Mouse (Mus musculus) erythroblast, embryonic 14.5 days (primary cell): ENCODE results near the gene Rabgap1l. TPM values are rescaled to one million over a fixed set of nuclear protein-coding genes. Genes with fewer than 3 reads are reported as not detected.

Source experiments
- H3K27me3 ChIP-seq: 2 replicates; pipeline ENCODE4 v1.6.1; 2012; ENCODE audit warnings: inconsistent platforms; ENCODE audit not compliant: control insufficient read depth
- H3K36me3 ChIP-seq: 2 replicates; pipeline ENCODE4 v1.6.1; 2012; ENCODE audit warnings: mild to moderate bottlenecking, inconsistent platforms; ENCODE audit not compliant: control insufficient read depth
- H3K4me1 ChIP-seq: 2 replicates; pipeline ENCODE4 v1.6.1; 2012; ENCODE audit warnings: inconsistent platforms; ENCODE audit not compliant: control insufficient read depth
- H3K4me3 ChIP-seq: replicated peaks from 2 replicates; pipeline ENCODE3; 2012; ENCODE audit warnings: moderate library complexity, mild to moderate bottlenecking, inconsistent platforms
- H3K9me3 ChIP-seq: 2 replicates; pipeline ENCODE4 v1.6.1; 2012; ENCODE audit warnings: low read length, inconsistent platforms, mixed read lengths; ENCODE audit not compliant: control insufficient read depth
- GATA1 ChIP-seq: IDR thresholded peaks from 2 replicates; pipeline ENCODE4 v1.6.1; 2012; ENCODE audit warnings: low read length, inconsistent platforms, mixed read lengths
- TAL1 ChIP-seq: IDR thresholded peaks from 3 replicates; pipeline ENCODE4 v1.6.1; 2012; ENCODE audit warnings: low read length, inconsistent platforms, mixed read lengths
- polyA plus RNA-seq: library from polyadenylated mRNA; stranded (reverse); fragments of >175 nt; gene quantifications from 2 replicates; pipeline ENCODE4 v1.2.3, GENCODE M21; 2012

Gene Rabgap1l
- polyA plus RNA-seq, 1 experiment, result 1.0 TPM

- no peak overlapping the region for H3K4me3 ChIP-seq
- TF ChIP-seq TAL1 (no peak), GATA1 (no peak)
- H3K4me1 ChIP-seq, result no peaks in the 10 kb centered on the region
- H3K36me3 ChIP-seq, result no peaks in the 10 kb centered on the region
- no peaks in the 10 kb centered on the region for H3K27me3 ChIP-seq
- no peaks in the 10 kb centered on the region for H3K9me3 ChIP-seq
Measured at GRCm38 (mm10) chr1:160184506-160184905, 608.5 kb downstream of the Rabgap1l start.

- Histone ChIP-seq H3K27me3 (no peaks in the 10 kb centered on the region), H3K9me3 (no peaks in the 10 kb centered on the region), H3K4me3 (no peak overlapping the region), H3K36me3 (no peaks in the 10 kb centered on the region), H3K4me1 (no peaks in the 10 kb centered on the region)
- TF ChIP-seq TAL1 (no peak), GATA1 (no peak)
Measured at GRCm38 (mm10) chr1:160181216-160181615, 611.8 kb downstream of the Rabgap1l start.

- Histone ChIP-seq H3K4me3 (no peak overlapping the region), H3K27me3 (no peaks in the 10 kb centered on the region), H3K9me3 (no peaks in the 10 kb centered on the region), H3K36me3 (no peaks in the 10 kb centered on the region), H3K4me1 (no peaks in the 10 kb centered on the region)
- TF ChIP-seq TAL1, result no peak
- no peak for TF ChIP-seq GATA1
Measured at GRCm38 (mm10) chr1:160176903-160177302, 616.1 kb downstream of the Rabgap1l start.

Other genes with a start within 250 kb of the Rabgap1l start
- 0.10 and 0.13 TPM in 2 replicates for gene Rc3h1, start 113.2 kb upstream of the Rabgap1l start, polyA plus RNA-seq
- 1.0 and 2.2 TPM in 2 replicates for gene Serpinc1, start 185.4 kb upstream of the Rabgap1l start, polyA plus RNA-seq
- 0.01 TPM in 1 of 2 replicates, not detected in the other for gene Zbtb37, start 241.6 kb upstream of the Rabgap1l start, polyA plus RNA-seq